Mouse (Mus musculus) liver, embryonic 14.5 days (tissue): ENCODE data around the gene Snap25.

Experiments used
- CTCF ChIP-seq: IDR thresholded peaks from 2 replicates; pipeline ENCODE4 v1.5.1; 2016; ENCODE audit warnings: antibody characterized with exemption, low read depth, control low read depth
- EP300 ChIP-seq: IDR thresholded peaks from 2 replicates; pipeline ENCODE4 v1.6.1; 2016; ENCODE audit warnings: antibody characterized with exemption, low read depth

- no peak for TF ChIP-seq EP300
- TF ChIP-seq CTCF, result no peak
Observed at GRCm38 (mm10) chr2:136798887-136799430, 85.7 kb downstream of the Snap25 start.
